Mouse (Mus musculus) urinary bladder, postnatal 4 days (tissue): ENCODE measurements at regions not wholly inside any gene's neighbourhood (a gene's known extent, or its start where the extent isn't known, plus 50 kb on each side); places are given as distances from the start of the nearest gene placed in this dataset.

Experiments used
- DNase-seq, 2 experiments: peaks; one replicate each; pipeline ENCODE4 v3.0.0; 2021 to 2022; ENCODE audit warnings: low spot score in 2 of 2

DNA sequence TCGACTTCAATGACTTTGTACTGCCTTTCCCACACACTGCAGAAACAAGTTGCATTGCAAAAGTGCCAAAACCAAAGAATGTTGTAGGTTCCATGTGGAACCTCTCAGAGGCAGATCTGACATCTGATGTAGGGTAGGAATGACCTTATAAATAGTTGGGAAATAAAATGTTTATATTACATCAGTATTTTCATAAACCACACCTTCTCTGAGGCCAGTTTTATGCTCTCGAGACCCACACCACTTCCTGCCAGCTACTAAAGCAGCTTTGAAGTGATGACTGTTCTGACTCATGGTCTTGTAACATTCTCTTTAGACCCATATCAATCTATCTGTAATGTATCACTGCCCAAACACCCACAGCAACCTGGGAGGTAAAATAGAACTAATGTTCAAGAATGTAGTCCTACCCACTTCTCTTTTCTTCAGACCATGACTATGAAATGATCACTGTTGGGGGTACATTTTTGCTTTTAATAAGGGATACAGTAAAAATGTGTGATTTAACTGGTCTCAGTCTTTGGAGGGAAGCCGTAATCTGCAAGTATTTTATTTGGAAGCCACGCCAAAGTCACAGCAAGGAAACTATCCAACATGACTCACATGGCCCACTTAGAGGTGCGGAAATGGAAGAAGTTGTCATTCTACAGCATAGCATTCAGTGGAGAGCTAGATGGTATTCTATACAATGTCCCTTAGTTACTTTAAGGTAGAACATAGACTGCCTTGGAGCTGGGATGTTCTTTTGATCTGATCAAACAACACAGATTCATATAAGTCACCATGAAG lies 199.4 kb downstream of the Snx13 start:
- no peak for DNase-seq

DNA sequence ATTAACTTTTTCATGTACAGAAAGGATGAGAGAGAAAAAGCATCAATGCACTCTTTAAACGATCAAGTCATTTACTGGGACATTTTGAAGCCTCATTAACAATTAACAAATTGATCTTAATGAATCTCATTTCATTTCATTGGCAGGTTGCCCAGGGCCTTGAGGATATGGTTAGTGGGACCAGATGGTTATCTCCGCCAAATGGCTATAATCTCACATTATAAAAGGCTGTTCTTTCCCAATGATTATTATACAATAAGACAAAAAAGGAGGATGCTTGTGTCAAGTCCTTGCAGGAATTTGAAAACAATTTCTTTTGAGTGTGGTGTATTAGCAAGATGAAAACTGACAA lies 185.3 kb downstream of the Snx13 start:
- no peak for DNase-seq

DNA sequence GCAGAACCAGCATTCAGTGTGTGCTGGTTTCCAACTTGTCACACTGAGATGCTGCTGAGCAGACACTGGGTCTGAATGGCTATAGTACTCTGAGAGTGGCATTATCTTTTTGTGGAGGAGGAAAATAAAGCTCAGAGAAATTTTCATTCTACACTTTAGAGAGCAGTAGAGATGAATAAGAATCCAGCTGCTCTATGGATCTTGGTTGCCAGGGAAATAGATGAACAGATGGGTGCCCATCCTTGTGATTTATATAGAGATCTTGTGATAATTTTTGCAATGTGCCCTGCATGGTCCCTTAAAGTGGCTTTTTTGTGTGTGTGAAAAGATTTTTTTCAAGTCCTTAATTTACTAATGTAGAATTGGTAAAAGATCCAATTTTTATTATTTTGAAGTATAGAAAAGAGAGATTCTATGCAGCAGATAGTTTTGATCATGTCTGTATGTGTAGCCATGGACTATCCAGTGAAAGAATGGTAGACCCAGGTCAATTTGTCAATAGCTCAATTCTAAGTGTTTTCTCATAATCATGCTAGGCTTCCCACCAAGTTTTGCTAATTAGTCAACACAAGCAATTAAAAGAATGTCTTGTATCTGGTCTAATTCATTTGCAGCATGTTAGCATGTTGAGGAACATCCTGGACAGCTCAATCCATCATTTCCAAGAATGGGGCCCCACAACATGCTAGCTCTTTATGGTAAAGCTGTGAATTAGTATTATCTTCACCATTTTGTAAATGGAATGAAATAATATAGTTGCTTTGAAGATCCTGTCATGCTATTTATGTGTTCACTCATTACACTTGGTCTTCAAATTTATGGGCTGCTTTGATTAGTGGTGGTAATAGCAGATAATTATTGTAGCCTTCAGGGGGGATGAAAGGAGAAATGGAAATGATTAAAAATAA lies 184.7 kb downstream of the Snx13 start:
- no peak for DNase-seq

DNA sequence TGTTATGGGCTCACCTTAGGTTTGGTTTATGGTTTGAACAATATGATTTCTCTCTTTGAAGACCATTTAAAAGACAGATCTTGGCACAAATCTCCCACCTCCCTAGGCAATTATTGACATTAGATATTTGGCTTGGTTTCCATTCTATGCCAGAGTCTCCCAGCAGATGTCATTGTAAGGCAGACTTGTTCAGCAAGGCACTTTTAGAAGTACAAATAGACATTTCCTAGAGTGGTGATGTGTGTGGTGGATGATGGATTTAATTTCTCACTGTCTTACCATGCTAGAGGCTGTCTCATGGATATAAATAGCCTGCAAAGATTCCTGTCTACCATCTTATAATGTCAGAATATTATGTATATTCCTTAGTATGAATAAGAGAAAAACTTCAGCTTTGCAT lies 173.4 kb downstream of the Snx13 start:
- no peak for DNase-seq

DNA sequence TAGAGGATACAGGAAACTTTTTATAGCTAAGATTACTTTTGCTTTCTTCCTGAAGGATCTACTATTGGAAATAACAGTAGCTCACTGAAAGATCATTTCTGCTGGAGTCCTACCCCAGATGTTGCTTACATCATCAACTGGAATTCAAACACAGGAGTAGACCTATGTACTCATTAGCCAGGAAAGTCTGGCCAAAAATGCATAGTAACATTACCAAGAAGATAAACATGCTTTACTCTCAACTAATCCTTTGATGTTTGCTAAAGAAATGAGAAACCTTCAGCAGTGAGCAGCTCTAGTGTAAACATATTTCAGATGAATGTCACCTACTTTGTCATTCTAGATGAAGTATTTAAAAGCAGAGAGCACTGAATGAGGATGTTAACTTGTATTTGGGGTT lies 173.0 kb downstream of the Snx13 start:
- no peak for DNase-seq

DNA sequence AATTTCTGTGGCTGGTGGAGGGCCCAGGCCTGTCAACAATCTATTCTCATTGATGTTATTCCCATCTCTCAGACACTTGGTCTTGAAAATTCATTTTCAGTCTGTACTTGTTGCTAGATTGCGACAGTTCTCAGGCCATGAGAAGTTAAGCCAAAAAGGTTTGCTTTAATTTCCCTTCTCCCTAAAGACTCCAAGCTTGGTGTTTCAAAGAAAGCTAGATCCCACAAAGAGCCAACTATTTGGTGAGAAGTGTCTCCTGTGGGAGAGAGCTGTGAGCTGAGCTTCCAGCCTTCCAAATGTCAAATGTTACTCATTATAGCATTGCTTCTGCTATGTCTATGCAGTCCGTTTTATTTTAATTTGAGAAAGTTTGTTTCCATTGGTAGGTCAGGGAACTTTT lies 169.7 kb downstream of the Snx13 start:
- DNase-seq = no peak

DNA sequence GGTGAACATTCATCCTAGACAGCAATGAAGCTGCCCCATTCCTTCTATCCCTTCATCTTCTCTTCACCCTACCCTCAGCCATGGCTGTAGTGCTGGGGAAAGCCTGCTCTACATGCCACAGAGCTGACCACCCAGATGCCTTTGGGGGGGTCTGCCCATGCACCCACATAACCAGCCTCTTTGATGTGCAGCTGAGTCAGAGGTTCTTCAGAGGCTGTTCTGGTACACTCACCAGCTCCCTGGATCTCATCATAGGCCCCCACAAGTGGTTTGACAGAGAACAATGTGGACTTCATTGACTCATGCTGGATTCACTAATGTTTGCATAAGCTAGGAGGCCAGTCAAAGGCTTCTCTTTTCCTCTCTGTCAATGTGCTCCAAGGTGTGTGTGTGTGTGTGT lies 162.4 kb downstream of the Snx13 start:
- DNase-seq = no peak

DNA sequence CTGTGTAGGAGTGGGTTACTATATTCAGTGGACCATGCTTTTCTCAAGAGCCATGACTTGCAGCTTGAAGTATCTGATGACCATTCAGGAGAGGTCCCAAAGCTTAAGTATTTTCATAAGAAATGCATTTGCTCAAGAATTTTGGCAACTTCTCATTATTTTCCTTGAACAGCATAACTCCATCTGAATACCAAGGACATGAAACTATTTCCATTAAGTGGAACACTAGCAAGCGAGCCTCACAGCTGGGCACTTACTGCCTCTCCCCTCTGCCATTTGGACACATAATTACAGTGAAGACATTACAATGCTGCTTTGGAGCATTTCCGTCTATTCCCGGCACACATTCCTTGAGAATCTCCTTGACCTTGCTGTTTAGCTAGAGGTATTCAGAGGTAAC lies 160.6 kb downstream of the Snx13 start:
- DNase-seq = no peak

DNA sequence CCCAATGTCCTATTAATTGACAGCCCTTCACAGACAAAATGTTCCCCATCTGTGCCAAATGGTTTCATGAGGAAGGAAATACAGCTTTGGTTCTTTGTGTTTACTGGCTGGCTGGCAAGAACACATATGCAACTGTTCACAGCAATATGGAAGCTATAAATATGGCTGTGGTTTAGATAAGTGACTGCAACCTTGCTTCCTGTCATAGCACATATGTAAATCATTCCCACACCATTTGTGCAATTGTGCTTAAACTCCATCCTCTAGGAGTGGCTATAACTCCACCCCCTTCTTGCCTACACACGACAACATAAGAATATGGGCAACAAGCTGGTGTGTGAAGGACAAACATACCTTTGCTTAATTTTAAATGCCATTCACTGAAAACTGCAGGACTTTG lies 156.4 kb downstream of the Snx13 start:
- no peak for DNase-seq

DNA sequence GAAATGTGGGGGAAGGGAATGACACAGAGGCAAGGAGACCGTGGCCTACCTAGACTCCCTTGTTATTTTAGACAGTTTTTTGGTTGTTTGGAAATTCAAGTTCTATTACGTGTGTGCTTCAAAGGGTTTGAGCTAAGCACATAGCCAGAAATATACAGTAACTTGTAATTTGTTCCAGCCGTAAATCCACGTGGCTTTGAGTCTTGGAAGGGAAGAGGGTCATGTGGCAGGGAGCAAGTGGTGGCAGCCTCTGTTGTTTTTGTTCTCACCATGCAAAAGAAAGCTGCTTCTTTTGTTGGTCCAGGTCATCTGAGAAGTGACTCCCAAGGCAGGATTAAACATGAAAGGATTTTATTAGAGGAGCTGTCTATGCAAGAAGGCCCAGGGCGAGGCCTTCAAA lies 153.1 kb downstream of the Snx13 start:
- no peak for DNase-seq
